8 mouse cellular contexts compared by ENCODE assay signal in genomic region chr2:91944170-91944950, GRCm38 (mm10). TPM values are rescaled to one million over a fixed set of nuclear protein-coding genes. Genes with fewer than 3 reads are reported as not detected.
DNase-seq lines count a peak whose midpoint lies in the region; ATAC-seq lines count a peak whose summit lies in the region.

No protein-coding gene starts in this region.

- H3K4me1 ChIP-seq in forebrain, embryonic 11.5 days (replicated peaks; ENCODE audit: control insufficient read depth, insufficient read depth, low read length): peaks cover 10% of the 10 kb centered on the region; the same call in 1 of the 2 replicates

- 49% methylated on average over 13 of the region's 13 CpGs for WGBS in forebrain, embryonic 11.5 days

- DNase-seq in ES-CJ7 (ENCODE audit: low read depth, low spot score): peak; percentile 81
- peak; percentile 73 for DNase-seq in c-Kit-positive CD71-positive TER-119-positive erythroid progenitor cells, embryonic 14.5 days (ENCODE audit: low spot score)
- DNase-seq in forebrain, embryonic 11.5 days (ENCODE audit: low spot score): peak; percentile 91
- DNase-seq in heart, postnatal 14 days: peak; percentile 83 to 87
- peak; percentile 72 to 85 for DNase-seq in layer of hippocampus, adult 8-10 months (ENCODE audit: low spot score in 2 of 2)
- peak; percentile 87 for DNase-seq in lung, postnatal 10 days
- DNase-seq in ovary, postnatal 10 days (ENCODE audit: low spot score): peak; percentile 57
- DNase-seq in thymus, postnatal 25 days: peak; percentile 90

- H3K27me3 ChIP-seq in forebrain, embryonic 11.5 days (ENCODE audit: control insufficient read depth, insufficient read depth, low read length): no peaks in the 10 kb centered on the region

- peak; percentile 66 for ATAC-seq in forebrain, embryonic 11.5 days (replicated peaks; ENCODE audit: low FRiP score)

- intact Hi-C loops in heart, postnatal 14 days (cut with DNase I): loop anchor here (2.0 to 5.0 kb wide), 3 partner anchors 14 to 113 kb away; no protein-coding TSS in a partner anchor

- H3K4me3 ChIP-seq in forebrain, embryonic 11.5 days (ENCODE audit: low read depth, low read length): no peak overlapping the region

- no peak overlapping the region for H3K4me2 ChIP-seq in forebrain, embryonic 11.5 days (ENCODE audit: low read depth, low read length, severe bottlenecking)

- H3K27ac ChIP-seq in forebrain, embryonic 11.5 days (ENCODE audit: low read depth, low read length): no peak overlapping the region

- no peak overlapping the region for H3K9ac ChIP-seq in forebrain, embryonic 11.5 days (ENCODE audit: low read length)

- no peaks in the 10 kb centered on the region for H3K36me3 ChIP-seq in forebrain, embryonic 11.5 days (ENCODE audit: control insufficient read depth, insufficient read depth, low read length)

- H3K9me3 ChIP-seq in forebrain, embryonic 11.5 days (ENCODE audit: control insufficient read depth, low read length): no peaks in the 10 kb centered on the region

RNA-seq across cellular contexts. Expression of gene Gm9821, which starts 1.1 kb away (rescaled TPM):
- polyA plus RNA-seq in forebrain, embryonic 11.5 days (2014; fragmentation: Nextera tagmentation; extraction: Ambion mirVana): 0.36 and 0.90 TPM in 2 replicates
- total RNA-seq in heart, postnatal 14 days (2021): not detected
- not detected for total RNA-seq in layer of hippocampus, adult 8-10 months (2022)

RNA-seq across cellular contexts. Expression of gene Mdk, which starts 12.3 kb away (rescaled TPM):
- 1,095 and 1,130 TPM in 2 replicates for polyA plus RNA-seq in forebrain, embryonic 11.5 days (2014; fragmentation: Nextera tagmentation; extraction: Ambion mirVana)
- total RNA-seq in heart, postnatal 14 days (2021): 10 to 100 TPM; 15.7 to 16.8 TPM
- total RNA-seq in layer of hippocampus, adult 8-10 months (2022): 10 to 100 TPM; 21.4 to 27.8 (median 24.1) TPM

RNA-seq across cellular contexts. Expression of gene Chrm4, which starts 17.3 kb away (rescaled TPM):
- polyA plus RNA-seq in forebrain, embryonic 11.5 days (2014; fragmentation: Nextera tagmentation; extraction: Ambion mirVana): 0.47 and 0.56 TPM in 2 replicates
- not detected for total RNA-seq in heart, postnatal 14 days (2021)
- total RNA-seq in layer of hippocampus, adult 8-10 months (2022): 10 to 100 TPM; 27.0 to 29.9 (median 29.1) TPM

RNA-seq across cellular contexts. Expression of gene Dgkz, which starts 31.3 kb away (rescaled TPM):
- 32.7 and 35.9 TPM in 2 replicates for polyA plus RNA-seq in forebrain, embryonic 11.5 days (2014; fragmentation: Nextera tagmentation; extraction: Ambion mirVana)
- total RNA-seq in heart, postnatal 14 days (2021): 10 to 100 TPM; 62.3 to 63.1 TPM
- 100 to 1,000 TPM; 463 to 479 (median 474) TPM for total RNA-seq in layer of hippocampus, adult 8-10 months (2022)

Comparison
In these comparisons a context has a peak if more than half of its experiments do, and no peak if none do; other contexts are left out.
1. RNA of gene Chrm4, which starts 17.3 kb away (total RNA-seq): 27.0 to 29.9 TPM in layer of hippocampus, adult 8-10 months; not detected in heart, postnatal 14 days; every median in the first group is over 10 times any median in the second.
2. Peak in every context shown above with its lines, with median percentiles within 50 percentile points of each other: DNase-seq.